Mouse (Mus musculus) heart, adult 8-10 months (tissue): Measurements from ENCODE around the gene Gm11564. TPM values are rescaled to one million over a fixed set of nuclear protein-coding genes. Genes with fewer than 3 reads are reported as not detected.
"Not testable (repeated sequence)": the region's sequence is repeated elsewhere in the genome, so short reads cannot be mapped to it uniquely, and the experiment has no call there.

Experiments used
- DNase-seq: peaks from one replicate; pipeline ENCODE4 v3.0.0; 2022; ENCODE audit warnings: low spot score
- total RNA-seq, 4 experiments: library from RNA; stranded (reverse); gene quantifications; 2 replicates each; pipeline ENCODE4 v1.2.4; 2022

Gm11564 gene
- total RNA-seq: not detected

DNA sequence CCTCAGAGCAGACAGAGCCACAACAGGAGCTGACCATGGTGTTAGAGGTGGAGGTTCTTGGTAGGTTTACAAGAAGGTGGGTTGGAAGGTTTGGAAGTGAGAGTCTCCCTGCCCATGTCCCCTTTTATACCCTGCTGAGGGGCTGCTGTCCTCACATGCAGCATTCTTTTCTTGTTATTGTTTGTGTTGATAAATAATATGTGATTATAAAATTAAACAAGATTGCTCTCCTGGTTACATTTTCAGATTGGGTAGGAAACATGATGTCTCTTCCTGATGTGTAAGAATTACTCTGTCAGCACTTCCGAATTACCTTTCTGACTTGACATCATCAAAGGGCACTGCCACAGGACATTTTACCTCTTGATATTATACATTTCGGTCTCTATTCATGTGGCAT lies at the start of gene Gm11564:
Gene Gm11564 (minus strand): TSS at position 101 of the 400 bp plus-strand sequence.
- not testable (repeated sequence) for DNase-seq

DNA sequence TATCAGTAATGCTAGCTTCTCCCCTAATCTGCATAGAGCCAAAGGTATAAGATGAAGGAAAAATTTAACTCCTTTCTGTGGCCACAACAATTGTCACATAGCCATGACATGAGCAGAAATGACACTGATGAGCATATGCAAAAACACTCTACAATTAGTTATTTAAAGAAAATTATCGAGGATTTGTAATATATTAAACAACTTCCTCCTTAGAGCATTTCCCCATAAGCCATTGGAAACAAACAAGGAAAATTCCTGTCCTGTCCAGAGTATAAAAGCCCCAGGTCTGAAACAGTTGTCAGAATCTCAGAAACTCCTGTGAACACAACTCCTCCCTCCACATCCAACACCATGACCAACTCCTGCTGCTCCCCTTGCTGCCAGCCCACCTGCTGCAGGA lies 48.7 kb upstream of the Gm11564 start, which contains the start of gene Gm11559:
Gene Gm11559 (plus strand): TSS at position 301 of the 400 bp plus-strand sequence.
- not testable (repeated sequence) for DNase-seq

DNA sequence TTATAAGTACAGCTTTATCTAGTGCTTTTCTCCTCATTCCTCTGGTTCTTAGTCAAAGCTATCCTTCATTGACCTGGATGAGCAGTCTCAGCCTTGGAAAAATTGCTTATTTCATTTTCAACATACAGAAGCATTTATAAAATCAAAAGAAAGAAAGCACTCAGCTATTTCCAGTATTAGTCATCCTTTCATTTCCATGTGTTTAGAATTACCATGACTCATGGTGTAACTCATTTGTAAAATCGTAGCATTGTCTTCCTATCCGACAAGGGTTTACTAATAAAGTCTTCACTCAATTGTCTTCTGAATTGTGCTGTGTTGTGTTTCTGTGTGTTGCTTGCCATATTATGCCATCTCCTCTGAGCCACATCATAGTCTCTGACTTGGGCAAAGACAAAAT lies 43.3 kb upstream of the Gm11564 start:
- no peak for DNase-seq

DNA sequence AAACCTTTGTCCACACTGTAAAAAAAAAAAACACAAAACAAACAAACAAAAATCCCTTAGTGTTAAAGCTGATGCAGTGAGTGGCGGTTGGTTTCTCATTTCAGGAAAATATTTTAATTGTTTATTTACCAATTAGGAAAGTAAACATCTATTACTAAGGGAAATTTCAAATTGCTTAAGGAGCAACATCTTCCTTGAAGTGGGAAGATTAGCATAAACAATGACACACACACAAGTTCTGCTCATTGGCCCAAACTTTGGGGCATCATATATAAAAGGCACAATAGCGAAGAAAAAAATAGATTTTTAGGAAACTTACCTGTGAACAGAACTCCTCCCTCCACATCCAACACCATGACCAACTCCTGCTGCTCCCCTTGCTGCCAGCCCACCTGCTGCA lies 42.2 kb upstream of the Gm11564 start, which contains the start of gene Gm11568:
Gene Gm11568 (plus strand): TSS at position 301 of the 400 bp plus-strand sequence.
- no peak for DNase-seq

DNA sequence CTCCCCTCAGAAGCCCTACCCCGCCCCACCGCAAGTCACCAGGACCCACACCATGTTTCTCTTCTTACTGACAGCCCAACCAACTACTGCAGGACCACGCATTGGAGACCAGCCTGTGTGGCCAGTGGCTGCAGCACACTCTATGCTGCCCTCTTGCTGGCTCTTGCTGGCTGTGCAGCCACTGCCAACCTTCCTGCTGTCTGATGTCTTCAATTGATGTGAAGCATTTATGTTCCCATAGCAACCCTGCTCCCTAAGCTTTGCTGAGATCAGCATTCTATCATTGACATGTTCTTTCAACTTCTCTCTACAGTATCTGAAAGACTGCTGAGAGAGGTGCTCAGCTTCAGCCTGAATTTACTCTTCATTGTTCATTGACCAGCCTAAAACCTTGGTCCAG lies 38.7 kb upstream of the Gm11564 start:
- no peak for DNase-seq

DNA sequence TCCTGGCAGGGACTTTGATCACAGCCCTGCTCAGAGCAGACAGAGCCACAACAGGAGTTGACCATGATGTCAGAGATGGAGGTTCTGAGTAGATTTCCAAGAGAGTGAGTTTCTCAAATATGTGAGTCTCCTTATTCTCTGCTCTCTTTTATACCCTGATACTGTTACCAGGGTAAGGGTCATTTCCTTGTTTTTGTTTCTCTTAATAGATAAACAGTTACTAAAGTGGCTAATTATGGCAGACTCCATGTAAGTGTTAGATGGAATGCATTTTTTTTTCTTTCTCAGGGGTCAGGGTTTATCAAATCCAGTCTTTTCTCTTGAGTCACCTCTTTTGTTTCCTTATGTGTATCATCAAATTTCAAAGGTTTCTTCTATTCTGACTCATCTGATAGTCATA lies 36.0 kb upstream of the Gm11564 start, which contains the start of gene Krtap4-16:
Gene Krtap4-16 (minus strand): TSS at position 101 of the 400 bp plus-strand sequence.
- no peak for DNase-seq

DNA sequence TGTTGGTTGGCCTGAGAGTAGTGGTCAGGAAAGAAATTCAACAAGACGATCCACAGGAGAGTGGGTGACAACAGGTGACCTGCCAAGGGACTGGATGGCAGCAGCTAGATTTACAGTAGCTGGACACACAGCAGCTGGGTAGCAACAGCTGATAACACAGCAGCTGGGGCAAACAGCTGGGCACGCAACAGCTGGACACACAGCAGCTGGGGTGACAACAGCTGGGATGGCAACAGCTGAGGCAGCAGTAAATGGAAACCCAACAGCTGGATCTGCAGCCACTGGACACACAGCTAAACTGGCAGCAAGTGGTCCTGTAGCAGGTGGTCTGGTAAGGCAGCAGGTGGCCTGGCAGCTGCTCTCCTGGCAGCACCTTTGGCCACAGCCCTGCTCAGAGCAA lies 31.3 kb upstream of the Gm11564 start:
- no peak for DNase-seq

DNA sequence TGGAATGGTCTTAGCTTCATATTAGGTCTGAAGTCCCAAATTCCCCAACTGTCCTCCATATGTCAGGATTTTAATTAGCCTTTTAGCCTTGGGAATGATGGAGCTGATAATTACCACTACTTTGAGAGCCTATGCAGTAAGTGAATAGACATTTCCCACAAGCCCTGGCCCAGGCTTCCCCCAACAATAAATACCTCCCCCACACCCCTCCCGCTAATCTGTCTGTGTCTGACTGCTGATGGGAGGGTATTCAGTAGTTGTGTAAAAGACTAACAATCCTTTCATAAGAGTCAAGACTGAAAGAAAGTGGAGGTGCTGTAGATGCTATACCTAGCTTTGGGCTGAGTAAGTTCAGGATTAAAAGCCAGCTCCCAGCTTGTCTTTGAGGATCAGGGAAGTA lies 26.7 kb upstream of the Gm11564 start:
- no peak for DNase-seq

DNA sequence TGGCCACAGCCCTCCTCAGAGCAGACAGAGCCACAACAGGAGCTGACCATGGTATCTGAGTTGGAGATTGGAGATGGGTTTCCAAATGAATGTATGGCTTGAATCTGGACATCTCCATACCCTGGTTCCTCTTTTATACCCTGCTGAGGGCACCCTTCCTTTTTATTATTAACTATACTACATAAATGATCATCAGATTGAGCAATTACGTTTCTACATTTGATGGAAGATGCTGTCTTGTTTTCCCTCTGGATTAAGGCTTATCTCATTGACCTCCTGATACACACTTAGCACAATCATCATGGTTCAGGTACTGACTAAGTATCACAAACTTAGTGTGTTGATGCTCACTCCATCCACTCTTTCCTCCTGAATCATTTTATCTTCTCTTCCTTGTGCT lies 22.5 kb upstream of the Gm11564 start, which contains the start of gene 2300003K06Rik:
Gene 2300003K06Rik (minus strand): TSS at position 101 of the 400 bp plus-strand sequence.
- DNase-seq: no peak

DNA sequence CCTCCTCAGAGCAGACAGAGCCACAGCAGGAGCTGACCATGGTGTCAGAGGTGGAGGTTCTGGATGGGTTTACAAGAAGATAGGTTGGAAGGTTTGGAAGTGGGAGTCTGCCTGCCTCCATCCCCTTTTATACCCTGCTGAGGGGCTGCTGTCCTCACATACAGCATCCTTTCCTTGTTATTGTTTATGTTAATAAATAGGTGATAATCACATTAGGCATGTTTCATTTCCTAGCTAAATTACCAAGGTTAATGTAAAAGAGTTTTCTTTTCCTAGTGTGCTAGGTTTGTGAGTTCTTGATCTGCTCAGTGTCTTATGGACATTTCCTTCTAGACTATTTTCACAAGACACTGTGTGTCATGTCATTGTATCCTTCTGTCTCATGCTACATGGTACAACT lies 5.7 kb downstream of the Gm11564 start, which contains the start of gene Krtap4-13:
Gene Krtap4-13 (minus strand): TSS at position 101 of the 400 bp plus-strand sequence.
- not testable (repeated sequence) for DNase-seq

DNA sequence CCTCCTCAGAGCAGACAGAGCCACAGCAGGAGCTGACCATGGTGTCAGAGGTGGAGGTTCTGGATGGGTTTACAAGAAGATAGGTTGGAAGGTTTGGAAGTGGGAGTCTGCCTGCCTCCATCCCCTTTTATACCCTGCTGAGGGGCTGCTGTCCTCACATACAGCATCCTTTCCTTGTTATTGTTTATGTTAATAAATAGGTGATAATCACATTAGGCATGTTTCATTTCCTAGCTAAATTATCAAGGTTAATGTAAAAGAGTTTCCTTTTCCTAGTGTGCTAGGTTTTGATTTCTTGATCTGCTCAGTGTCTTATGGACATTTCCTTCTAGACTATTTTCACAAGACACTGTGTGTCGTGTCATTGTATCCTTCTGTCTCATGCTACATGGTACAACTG lies 11.1 kb downstream of the Gm11564 start, which contains the start of gene Gm11554:
Gene Gm11554 (minus strand): TSS at position 101 of the 400 bp plus-strand sequence.
- not testable (repeated sequence) for DNase-seq

DNA sequence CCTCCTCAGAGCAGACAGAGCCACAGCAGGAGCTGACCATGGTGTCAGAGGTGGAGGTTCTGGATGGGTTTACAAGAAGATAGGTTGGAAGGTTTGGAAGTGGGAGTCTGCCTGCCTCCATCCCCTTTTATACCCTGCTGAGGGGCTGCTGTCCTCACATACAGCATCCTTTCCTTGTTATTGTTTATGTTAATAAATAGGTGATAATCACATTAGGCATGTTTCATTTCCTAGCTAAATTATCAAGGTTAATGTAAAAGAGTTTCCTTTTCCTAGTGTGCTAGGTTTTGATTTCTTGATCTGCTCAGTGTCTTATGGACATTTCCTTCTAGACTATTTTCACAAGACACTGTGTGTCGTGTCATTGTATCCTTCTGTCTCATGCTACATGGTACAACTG lies 16.6 kb downstream of the Gm11564 start, which contains the start of gene Gm11569:
Gene Gm11569 (minus strand): TSS at position 101 of the 400 bp plus-strand sequence.
- DNase-seq: not testable (repeated sequence)

DNA sequence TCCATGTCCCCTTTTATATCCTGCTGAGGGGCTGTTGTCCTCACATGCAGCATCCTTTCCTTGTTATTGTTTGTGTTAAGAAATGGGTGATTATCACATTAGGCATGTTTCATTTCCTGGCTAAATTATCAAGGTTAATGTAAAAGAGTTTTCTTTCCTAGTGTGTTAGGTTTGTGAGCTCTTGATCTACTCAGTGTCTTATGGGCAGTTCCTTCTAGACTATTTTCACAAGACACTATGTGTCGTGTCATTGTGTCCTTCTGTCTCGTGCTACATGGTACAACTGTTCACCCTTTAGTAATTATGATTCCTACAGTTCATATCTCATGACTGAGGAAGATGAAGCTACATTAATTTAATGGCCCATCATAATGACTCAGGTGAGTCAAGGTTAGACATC lies 22.1 kb downstream of the Gm11564 start, which contains the start of gene Gm11596:
Gene Gm11596 (minus strand): TSS at position 101 of the 400 bp plus-strand sequence.
- DNase-seq: no peak

DNA sequence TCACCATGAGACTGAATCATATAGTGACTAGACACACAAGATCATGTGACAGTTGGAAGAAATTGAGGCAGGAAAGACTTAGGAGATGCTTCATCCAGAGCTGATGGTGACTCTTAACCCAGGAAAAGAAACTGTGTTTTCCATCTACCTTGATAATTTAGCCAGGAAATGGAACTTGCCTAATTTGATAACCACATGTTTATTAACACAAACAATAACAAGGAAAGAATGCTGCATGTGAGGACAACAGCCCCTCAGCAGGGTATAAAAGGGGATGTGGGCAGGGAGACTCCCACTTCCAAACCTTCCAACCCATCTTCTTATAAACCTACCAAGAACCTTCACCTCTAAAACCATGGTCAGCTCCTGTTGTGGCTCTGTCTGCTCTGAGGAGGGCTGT lies 30.6 kb downstream of the Gm11564 start, which contains the start of gene Krtap4-9:
Gene Krtap4-9 (plus strand): TSS at position 301 of the 400 bp plus-strand sequence.
- not testable (repeated sequence) for DNase-seq

DNA sequence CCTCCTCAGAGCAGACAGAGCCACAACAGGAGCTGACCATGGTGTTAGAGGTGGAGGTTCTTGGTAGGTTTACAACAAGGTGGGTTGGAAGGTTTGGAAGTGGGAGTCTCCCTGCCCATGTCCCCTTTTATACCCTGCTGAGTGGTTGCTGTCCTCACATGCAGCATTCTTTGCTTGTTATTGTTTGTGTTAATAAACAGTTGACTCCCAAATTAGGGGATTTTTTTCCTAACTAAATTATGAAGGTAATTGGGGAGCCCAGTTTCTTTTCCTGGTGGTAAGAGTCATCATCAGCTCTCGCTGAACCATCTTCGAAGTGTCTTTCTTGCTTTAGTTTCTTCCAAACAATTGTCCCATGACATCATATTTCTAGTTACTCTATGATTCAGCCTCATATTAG lies 34.9 kb downstream of the Gm11564 start, which contains the start of gene Krtap4-8:
Gene Krtap4-8 (minus strand): TSS at position 101 of the 400 bp plus-strand sequence.
- DNase-seq: no peak

DNA sequence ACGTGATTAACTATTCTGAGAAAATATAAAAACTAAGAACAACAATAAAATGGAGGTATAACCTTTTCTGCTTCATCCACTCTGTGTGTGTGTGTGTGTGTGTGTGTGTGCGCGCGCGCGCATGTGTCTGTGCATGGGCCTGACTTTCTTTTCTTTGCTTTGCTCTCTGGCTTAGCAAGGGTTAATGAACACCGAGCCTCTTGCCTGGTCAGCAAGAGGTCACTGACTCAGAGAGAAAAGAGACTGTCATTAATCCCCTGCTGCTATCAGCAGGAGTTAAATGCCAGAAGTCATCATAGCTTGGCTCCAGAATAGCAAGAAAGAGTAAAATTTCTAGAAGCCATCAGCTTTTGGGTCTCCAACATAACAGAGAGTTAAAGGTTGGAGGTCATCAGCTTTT lies 37.1 kb downstream of the Gm11564 start:
- no peak for DNase-seq

DNA sequence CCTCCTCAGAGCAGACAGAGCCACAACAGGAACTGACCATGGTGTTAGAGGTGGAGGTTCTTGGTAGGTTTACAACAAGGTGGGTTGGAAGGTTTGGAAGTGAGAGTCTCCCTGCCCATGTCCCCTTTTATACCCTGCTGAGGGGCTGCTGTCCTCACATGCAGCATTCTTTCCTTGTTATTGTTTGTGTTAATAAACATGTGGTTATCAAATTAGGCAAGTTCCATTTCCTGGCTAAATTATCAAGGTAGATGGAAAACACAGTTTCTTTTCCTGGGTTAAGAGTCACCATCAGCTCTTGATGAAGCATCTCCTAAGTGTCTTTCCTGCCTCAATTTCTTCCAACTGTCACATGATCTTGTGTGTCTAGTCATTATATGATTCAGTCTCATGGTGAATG lies 42.7 kb downstream of the Gm11564 start, which contains the start of gene Gm11595:
Gene Gm11595 (minus strand): TSS at position 101 of the 400 bp plus-strand sequence.
- DNase-seq: not testable (repeated sequence)

DNA sequence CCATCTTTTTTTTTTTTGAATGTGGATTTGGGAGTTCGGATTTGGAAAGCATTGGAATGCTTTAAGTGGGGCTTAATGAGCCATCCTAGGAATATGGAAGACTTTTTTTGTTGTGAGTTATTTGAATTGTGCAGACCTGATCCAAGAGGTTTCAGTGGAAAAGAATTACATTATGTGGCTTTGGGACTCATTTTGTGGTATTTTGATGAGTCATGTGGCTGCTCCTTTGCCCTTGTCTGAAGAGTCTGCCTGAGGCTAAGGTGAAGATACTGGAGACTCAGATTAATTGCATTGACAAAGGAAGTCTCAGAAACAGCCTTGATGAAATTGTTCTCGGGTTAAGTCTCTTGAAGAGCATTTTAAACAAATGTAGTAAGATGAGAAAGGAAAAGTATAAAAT lies 47.1 kb downstream of the Gm11564 start:
- DNase-seq: no peak

Other genes with a start within 250 kb of the Gm11564 start
- gene Krtap3-1, start 249.0 kb downstream of the Gm11564 start, total RNA-seq: not detected
- not detected for gene Krtap1-5, start 234.7 kb downstream of the Gm11564 start, total RNA-seq
- gene Krtap1-4, start 232.0 kb downstream of the Gm11564 start, total RNA-seq: not detected
- not detected for gene Krtap1-3, start 224.3 kb downstream of the Gm11564 start, total RNA-seq
- not detected for gene Krtap9-3, start 217.6 kb downstream of the Gm11564 start, total RNA-seq
- not detected for gene Gm11938, start 212.4 kb downstream of the Gm11564 start, total RNA-seq
- not detected for gene Gm11937, start 205.5 kb downstream of the Gm11564 start, total RNA-seq
- not detected for gene Krtap2-4, start 200.8 kb downstream of the Gm11564 start, total RNA-seq
- not detected for gene Gm11562, start 195.2 kb downstream of the Gm11564 start, total RNA-seq
- gene Krtap4-1, start 187.4 kb downstream of the Gm11564 start, total RNA-seq: not detected
- gene Krtap4-2, start 180.6 kb downstream of the Gm11564 start, total RNA-seq: not detected
- gene Krtap4-7, start 171.6 kb downstream of the Gm11564 start, total RNA-seq: not detected
- not detected for gene Gm11555, start 165.4 kb downstream of the Gm11564 start, total RNA-seq
- gene Gm11563, start 156.7 kb downstream of the Gm11564 start, total RNA-seq: not detected
- not detected for gene Krtap4-6, start 149.7 kb downstream of the Gm11564 start, total RNA-seq
- not detected for gene Gm14190, start 124.9 kb downstream of the Gm11564 start, total RNA-seq
- gene Gm14180, start 81.4 kb downstream of the Gm11564 start, total RNA-seq: not detected
- not detected for gene Gm11595, start 42.8 kb downstream of the Gm11564 start, total RNA-seq
- gene Krtap4-8, start 35.0 kb downstream of the Gm11564 start, total RNA-seq: not detected
- not detected for gene Krtap4-9, start 30.5 kb downstream of the Gm11564 start, total RNA-seq
- not detected for gene Gm11596, start 22.2 kb downstream of the Gm11564 start, total RNA-seq
- not detected for gene Gm11569, start 16.7 kb downstream of the Gm11564 start, total RNA-seq
- gene Gm11554, start 11.2 kb downstream of the Gm11564 start, total RNA-seq: not detected
- not detected for gene Krtap4-13, start 5.8 kb downstream of the Gm11564 start, total RNA-seq
- gene 2300003K06Rik, start 22.4 kb upstream of the Gm11564 start, total RNA-seq: not detected
- gene Krtap4-16, start 35.9 kb upstream of the Gm11564 start, total RNA-seq: not detected
- not detected for gene Gm11568, start 42.3 kb upstream of the Gm11564 start, total RNA-seq
- gene Gm11559, start 48.8 kb upstream of the Gm11564 start, total RNA-seq: not detected
- gene Krtap9-1, start 57.7 kb upstream of the Gm11564 start, total RNA-seq: not detected
- not detected for gene Gm11567, start 63.5 kb upstream of the Gm11564 start, total RNA-seq
- gene Krtap31-1, start 92.3 kb upstream of the Gm11564 start, total RNA-seq: not detected
- gene Gm11565, start 99.1 kb upstream of the Gm11564 start, total RNA-seq: not detected
- gene Krtap31-2, start 120.6 kb upstream of the Gm11564 start, total RNA-seq: not detected
- gene Krtap9-5, start 132.8 kb upstream of the Gm11564 start, total RNA-seq: not detected
- not detected for gene Krtap29-1, start 163.4 kb upstream of the Gm11564 start, total RNA-seq
- gene Krtap16-1, start 170.9 kb upstream of the Gm11564 start, total RNA-seq: not detected
- not detected for gene Krtap17-1, start 178.3 kb upstream of the Gm11564 start, total RNA-seq
- gene Krt33a, start 200.5 kb upstream of the Gm11564 start, total RNA-seq: not detected
- gene Krt33b, start 214.2 kb upstream of the Gm11564 start, total RNA-seq: not detected
- not detected for gene Krt34, start 225.9 kb upstream of the Gm11564 start, total RNA-seq
- not detected for gene Krt31, start 234.9 kb upstream of the Gm11564 start, total RNA-seq